Mouse (Mus musculus) layer of hippocampus, adult 11-12 months (tissue): Measurements from ENCODE around the gene Gpr153.
"Not testable (repeated sequence)": the region's sequence is repeated elsewhere in the genome, so short reads cannot be mapped to it uniquely, and the experiment has no call there.

ENCODE experiments used
- DNase-seq: peaks from one replicate; pipeline ENCODE4 v3.0.0; 2022; ENCODE audit warnings: low spot score

Gpr153 gene

DNA sequence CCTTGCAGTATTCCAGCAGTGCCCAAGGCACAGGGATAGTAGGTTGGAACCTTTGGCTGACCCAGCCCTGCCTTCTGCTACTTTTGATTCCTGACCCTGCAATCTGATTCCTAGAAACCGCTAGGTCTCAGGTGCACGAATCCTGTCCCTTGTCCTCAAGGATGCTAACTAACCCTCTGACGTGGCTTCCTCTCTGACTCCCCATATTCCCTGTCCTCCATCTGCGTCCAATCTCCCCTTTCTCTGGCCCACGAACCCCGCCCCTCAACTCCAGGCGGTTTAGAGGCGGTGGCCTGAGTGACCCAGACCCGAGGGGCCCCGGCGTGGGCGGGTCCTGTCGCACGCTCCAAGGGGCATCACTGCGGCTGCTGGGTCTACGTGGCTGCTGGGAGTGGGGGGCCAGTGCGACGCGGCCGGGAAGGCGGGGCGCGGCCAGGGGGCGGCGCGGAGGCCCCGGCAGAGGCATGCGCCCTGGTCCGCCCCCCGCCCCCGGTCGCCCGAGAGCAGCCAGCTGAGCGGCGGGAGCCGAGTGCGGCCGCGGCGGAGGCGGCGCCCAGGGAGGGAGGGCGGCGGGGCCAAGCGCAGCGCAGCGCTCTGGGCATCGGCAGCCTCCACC lies at the start of gene Gpr153:
TSS of gene Gpr153 (plus strand) at position 612 of the 616 bp plus-strand sequence.
- DNase-seq = no peak

GRCm38 (mm10) chr4:152226901-152227486 lies 47.0 kb upstream of the Gpr153 start:
- DNase-seq = peak; percentile 70

- DNase-seq = no peak
Observed at GRCm38 (mm10) chr4:152227749-152228527, 46.1 kb upstream of the Gpr153 start.

- DNase-seq = not testable (repeated sequence)
Observed at GRCm38 (mm10) chr4:152230331-152230730, 43.7 kb upstream of the Gpr153 start.

GRCm38 (mm10) chr4:152231326-152231725 lies 42.7 kb upstream of the Gpr153 start:
- DNase-seq = no peak

- no peak for DNase-seq
Observed at GRCm38 (mm10) chr4:152232411-152232903, 41.6 kb upstream of the Gpr153 start.

DNA sequence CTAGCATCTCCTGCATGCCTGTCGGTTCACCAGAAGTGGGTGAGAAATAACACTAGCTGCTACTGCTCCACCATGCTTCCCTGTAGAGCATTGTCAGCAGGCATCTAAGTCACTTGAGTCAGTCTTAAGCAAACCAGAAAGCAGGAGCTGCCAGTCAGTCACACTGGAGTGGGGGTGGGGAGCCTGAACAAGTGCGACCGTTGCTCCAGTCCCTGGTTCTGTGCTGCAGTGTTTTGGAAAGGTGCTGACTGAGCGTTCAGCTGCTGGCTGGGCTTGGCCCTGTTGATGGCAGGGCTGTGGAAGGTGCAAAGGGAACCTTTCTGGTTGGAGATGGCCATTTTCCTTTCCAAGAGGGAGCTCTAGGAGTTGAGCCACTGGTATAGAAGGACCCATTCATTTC lies 34.1 kb upstream of the Gpr153 start:
- no peak for DNase-seq

GRCm38 (mm10) chr4:152243241-152243891 lies 30.7 kb upstream of the Gpr153 start:
- no peak for DNase-seq

DNA sequence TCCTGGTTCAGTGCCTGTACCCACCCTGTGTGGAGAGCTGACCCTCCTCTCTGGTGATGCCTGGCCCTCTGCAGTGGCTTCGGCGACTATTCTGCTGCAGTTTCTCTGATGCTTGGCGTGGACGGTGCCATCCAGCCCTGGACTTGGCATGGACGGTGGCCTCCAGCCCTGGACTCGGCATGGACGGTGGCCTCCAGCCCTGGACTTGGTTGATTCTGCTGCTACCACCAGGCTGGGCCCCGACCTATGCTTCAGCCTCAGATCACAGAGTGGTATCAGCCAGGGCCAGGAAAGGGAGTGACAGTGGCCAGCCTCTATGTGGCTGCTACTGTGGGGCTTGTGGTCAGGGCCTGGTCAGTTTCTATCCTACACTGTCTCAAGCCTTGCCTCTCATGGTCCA lies 30.1 kb upstream of the Gpr153 start:
- no peak for DNase-seq

- no peak for DNase-seq
Observed at GRCm38 (mm10) chr4:152244545-152245522, 29.2 kb upstream of the Gpr153 start.

- DNase-seq = peak; percentile 66
Observed at GRCm38 (mm10) chr4:152246011-152246410, 28.0 kb upstream of the Gpr153 start.

DNA sequence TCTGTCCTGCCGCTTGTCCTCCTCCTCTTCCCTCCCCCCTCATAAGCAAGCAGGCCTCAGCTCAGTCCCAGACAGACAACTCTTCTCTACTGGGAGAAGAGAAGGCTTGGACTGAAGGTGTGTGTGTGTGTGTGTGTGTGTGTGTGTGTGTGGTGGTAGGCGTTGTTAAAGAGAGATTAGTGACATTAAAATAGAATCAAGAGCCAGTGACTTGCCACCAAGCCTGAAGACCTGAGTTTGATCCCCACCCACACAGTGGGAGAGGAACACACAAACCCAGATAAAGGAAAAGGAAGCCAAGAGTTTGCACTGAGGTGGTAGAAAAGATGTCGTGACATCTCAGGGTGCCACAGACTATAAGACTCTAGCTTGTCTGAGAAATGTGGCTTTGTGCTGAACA lies 26.8 kb upstream of the Gpr153 start:
- DNase-seq = no peak

- DNase-seq = no peak
Observed at GRCm38 (mm10) chr4:152250615-152251014, 23.4 kb upstream of the Gpr153 start.

DNA sequence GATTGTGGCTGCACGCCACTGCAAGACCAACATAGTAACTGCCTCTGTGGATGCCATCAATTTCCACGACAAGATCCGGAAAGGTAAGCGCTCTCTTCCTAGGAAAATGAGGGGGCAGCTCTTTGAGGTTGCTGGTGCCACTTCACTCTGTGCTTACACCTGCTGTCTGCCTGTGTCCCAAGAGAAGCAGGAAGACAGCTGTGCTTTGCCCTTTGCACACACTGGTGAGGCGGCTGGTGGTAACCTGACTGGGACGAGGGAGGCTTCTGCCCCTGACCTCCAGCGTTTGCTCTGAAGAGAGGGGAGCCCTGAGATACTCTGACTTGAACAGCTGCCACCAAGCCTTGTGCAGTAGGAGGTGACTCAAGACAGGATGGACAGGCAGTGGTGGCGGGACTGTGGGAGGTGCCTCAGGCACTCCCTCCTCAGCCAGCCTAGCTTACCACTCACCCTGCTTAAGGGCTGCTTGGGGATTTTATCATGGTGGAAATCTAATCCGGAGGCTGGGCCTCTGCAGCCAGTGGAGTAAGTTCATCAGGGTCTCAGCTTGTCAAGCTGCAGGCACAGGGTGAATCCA lies 20.8 kb upstream of the Gpr153 start:
- DNase-seq = no peak

- peak; percentile 81 for DNase-seq
Observed at GRCm38 (mm10) chr4:152257070-152257469, 17.0 kb upstream of the Gpr153 start.

- DNase-seq = no peak
Observed at GRCm38 (mm10) chr4:152260451-152260850, 13.6 kb upstream of the Gpr153 start.

DNA sequence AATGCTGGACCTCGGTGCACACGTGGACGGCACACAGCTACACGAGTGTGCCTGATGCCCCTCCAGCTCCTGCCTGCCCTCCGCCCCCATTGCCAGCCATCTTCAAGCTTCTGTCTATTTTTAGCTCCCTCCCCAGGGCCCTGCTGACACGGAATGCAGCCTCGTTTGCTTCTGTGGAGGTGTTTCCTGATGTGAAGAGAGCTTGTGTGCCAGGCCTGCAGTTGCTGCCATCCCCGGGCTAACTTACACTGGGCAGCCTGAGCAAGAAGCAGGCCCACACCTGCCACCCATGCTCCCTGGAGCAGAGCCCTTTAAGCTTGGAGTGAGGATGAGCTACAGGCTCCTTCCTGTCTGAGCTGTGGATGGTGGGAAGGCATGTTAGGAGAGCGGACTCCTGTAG lies 11.8 kb upstream of the Gpr153 start:
- DNase-seq = no peak

GRCm38 (mm10) chr4:152263089-152263488 lies 10.9 kb upstream of the Gpr153 start:
- DNase-seq = no peak

GRCm38 (mm10) chr4:152263512-152264176 lies 10.4 kb upstream of the Gpr153 start:
- DNase-seq = no peak

- no peak for DNase-seq
Observed at GRCm38 (mm10) chr4:152264177-152264530, 9.9 kb upstream of the Gpr153 start.
